Mouse (Mus musculus): ENCODE data around the gene Ube2r2.

Gene Ube2r2

GRCm38 (mm10) chr4:41179825-41180725 is 44.5 kb downstream of the Ube2r2 start:
- no peak for DNase-seq (ENCODE audit: low read depth)

GRCm38 (mm10) chr4:41189809-41190208 is 54.3 kb downstream of the Ube2r2 start:
- DNase-seq (ENCODE audit: low read depth) = no peak

GRCm38 (mm10) chr4:41192544-41193512 is 57.3 kb downstream of the Ube2r2 start:
- no peak for DNase-seq (ENCODE audit: low read depth)

- no peak for DNase-seq (ENCODE audit: low read depth)
These were observed 59.8 kb downstream of the Ube2r2 start for GRCm38 (mm10) chr4:41195328-41195727.

GRCm38 (mm10) chr4:41196861-41197610 is 61.5 kb downstream of the Ube2r2 start:
- peak; percentile 69 for DNase-seq (ENCODE audit: low read depth)

- DNase-seq (ENCODE audit: low read depth) = no peak
These were observed 66.6 kb downstream of the Ube2r2 start for GRCm38 (mm10) chr4:41202135-41202534.

GRCm38 (mm10) chr4:41205751-41206150 is 70.2 kb downstream of the Ube2r2 start:
- DNase-seq (ENCODE audit: low read depth) = no peak

- DNase-seq (ENCODE audit: low read depth) = no peak
These were observed 72.5 kb downstream of the Ube2r2 start for GRCm38 (mm10) chr4:41208050-41208449.

GRCm38 (mm10) chr4:41225412-41225811 is 89.9 kb downstream of the Ube2r2 start:
- peak; percentile 59 for DNase-seq (ENCODE audit: low read depth)

- DNase-seq (ENCODE audit: low read depth) = peak; percentile 74
These were observed 90.8 kb downstream of the Ube2r2 start for GRCm38 (mm10) chr4:41226351-41226750.

GRCm38 (mm10) chr4:41235621-41236020 is 100.1 kb downstream of the Ube2r2 start:
- DNase-seq (ENCODE audit: low read depth) = no peak

GRCm38 (mm10) chr4:41240916-41241315 is 105.4 kb downstream of the Ube2r2 start:
- DNase-seq (ENCODE audit: low read depth) = no peak

All from NIH3T3 (cell line).